Mouse (Mus musculus): ENCODE results near the gene Dut.
A peak's percentile ranks its signal among the peaks of the same experiment; 100 is the strongest.

The Dut gene

DNA sequence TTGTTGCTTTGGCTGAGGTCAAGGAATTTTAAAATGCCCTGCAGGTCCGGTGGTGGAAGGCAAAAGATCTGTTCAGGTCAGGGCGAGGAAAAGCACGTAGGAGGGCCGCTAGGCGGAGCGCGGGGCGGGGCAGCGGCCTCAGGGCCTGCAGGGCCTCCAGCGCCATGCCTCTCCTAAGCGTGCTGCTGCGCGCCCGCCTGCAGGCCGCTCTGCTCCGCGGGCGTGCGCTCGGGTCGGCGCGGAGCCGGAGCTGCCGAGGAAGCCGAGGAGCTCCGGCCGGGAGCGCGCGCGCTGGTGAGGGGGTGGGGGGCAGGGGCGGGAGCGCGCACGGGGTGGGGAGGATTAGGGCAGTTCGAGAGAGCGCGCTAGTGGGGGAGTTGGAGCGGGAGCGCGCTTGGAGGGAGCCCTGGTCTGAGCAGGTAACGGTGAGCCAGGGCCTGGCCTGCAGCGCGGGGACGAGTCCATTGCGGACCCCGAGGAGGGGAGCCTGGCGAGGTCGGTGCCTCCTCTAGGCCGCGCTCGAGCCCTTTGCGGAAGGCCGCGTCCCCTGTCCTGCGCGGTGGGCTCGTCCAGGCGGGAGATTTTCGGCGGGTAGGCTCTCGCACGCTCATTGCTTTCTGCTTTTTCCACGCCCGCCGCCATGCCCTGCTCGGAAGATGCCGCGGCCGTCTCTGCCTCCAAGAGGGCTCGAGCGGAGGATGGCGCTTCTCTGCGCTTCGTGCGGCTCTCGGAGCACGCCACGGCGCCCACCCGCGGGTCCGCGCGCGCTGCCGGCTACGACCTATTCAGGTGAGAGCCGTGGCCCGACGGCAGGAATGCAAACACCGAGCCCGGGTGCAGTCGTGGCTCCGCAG, at the start of gene Dut:
Gene Dut (plus strand): TSS at position 83 of the 854 bp plus-strand sequence.
- ATAC-seq (ENCODE audit: insufficient number of reproducible peaks, low FRiP score, low TSS enrichment) = peak; percentile 95

DNA sequence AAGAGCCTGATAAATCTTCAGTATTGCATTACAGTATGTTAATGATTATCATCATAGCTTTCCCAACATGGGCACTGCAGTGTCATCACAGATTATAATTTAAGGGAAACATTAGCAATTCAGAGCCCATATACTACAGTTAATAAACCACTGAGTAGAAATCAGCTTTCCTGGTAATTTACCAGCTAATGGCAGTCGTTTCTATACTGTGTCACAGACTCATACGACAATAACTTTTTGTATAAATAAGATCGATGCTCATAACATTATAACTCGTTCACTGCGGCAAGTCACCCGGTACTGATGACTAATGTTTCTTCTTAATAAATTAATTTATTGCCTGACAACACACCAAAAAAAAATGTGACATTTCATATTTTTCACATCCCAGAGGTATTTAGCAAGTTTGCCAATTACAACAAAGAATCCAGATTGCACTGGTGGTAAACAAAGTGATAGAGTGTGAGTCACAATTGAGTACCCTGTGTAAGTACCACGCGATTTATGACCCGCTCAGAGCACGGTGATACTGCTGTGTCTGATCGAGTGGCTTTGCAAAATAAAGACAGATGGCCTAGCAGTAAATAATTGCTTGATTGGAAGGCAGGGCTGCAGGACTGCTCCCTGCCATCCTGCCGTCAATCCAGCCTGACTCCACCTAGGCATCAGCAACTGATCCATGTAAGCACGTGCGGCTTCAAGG, 37.9 kb upstream of the Dut start:
- ATAC-seq (ENCODE audit: insufficient number of reproducible peaks, low FRiP score, low TSS enrichment) = no peak

DNA sequence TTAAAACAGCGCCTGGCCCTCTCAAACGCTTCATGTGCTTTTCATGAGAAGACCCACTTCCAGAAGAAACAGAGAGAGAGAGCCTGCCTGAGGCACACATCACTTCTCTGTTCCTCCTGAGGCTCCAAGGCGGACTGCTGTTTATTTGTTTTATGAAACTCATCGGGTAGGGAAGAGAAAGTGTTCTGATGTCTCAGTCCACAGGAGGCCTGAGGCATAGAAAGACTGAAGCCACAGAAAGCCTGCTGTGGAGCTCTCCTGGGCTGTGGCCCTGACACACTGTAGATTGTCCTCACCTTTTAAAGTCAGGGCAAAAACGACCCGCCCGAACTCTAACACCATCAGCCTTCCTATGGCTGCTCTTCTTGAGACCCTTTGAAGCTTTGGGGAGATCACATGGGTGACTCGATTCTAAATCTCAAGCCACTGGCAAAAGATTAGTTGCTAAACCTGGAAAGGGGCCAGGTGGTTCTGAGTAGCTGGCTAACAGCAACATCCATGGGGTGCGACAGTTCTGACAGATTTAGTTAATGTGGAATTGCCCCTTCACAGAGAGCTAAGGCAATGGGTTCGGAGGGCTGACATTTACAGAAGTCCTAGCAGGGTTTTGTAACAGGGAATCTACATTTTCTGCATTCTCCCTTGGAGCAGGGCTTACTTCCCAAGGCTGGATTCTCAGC, 35.0 kb upstream of the Dut start:
- no peak for ATAC-seq (ENCODE audit: insufficient number of reproducible peaks, low FRiP score, low TSS enrichment)

DNA sequence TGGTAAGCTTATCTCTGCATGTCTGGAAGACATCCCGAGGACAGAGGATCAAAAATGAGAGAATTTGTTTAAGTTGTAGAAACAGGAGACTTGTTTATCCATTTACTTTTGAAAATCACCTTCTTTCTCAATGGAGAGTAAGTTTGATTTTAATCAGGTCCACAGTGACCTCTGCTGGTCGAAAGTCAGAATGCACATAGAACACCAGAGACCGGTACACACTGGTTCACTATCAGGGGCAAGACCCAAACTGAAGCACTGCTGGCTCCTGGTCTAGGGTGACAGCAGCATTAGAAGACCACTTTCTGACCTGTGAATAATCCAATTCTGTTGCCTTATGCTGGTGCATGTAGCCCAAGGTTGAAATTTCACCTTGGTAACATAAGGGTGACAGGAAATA, 32.4 kb upstream of the Dut start:
- peak; percentile 64; the same call in 1 of the 2 replicates for ATAC-seq (ENCODE audit: insufficient number of reproducible peaks, low FRiP score, low TSS enrichment)

DNA sequence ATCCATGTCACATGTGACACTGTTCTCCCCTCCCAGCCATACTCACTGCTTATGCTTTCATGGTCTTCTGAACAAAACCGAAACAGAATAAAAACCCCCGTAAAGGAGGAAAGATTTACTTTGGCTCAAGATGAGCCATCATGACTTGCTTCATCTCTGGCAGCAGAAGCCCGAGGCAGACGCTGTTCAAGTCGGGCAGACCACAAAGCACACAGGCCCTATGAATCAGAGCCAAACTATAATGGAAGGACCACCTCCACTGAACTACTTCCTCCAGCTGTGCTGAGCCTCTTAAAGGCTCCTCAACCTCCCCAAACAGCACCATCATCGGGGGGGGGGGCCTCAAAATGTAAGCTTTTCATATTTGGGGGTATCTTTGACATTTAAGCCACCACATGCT, 29.7 kb upstream of the Dut start:
- no peak for ATAC-seq (ENCODE audit: insufficient number of reproducible peaks, low FRiP score, low TSS enrichment)

DNA sequence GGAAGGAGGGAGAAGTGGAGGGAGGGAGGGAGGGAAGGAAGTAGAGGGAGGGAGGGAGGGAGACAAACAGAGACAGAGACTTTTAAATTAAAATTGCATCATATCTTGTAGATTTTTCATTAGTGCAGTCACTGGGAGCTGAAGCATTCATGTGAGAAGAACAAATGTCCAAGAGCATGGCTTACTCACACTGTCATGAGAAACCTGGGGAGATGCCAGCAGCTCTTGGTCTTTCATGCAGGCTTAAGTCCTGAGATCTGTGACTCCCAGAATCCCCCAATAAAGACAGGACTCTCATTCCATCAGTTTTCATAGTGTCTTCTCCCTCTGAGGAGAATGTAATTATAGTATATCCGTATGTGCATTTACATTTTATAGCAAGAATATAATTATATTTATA, 28.4 kb upstream of the Dut start:
- ATAC-seq (ENCODE audit: insufficient number of reproducible peaks, low FRiP score, low TSS enrichment) = no peak

DNA sequence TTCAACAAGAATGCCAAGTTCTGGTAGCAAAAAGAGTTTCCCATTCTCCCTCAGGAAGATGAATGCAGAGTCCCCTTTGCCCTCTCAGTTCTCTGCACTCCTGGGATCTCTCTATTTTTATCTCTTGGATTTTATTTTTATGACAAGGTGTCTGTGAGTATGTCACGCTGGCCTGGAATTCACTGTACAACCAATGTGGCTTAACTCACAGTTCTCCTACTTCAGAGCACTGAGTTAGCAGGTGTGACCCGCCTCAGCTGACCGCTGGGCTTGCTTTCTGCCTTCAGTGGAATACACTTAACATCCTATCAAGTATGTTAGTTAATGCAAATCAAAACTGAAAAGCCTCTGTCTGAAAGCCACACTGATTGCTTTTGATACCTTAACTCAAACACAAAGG, 27.7 kb upstream of the Dut start:
- ATAC-seq (ENCODE audit: insufficient number of reproducible peaks, low FRiP score, low TSS enrichment) = no peak

DNA sequence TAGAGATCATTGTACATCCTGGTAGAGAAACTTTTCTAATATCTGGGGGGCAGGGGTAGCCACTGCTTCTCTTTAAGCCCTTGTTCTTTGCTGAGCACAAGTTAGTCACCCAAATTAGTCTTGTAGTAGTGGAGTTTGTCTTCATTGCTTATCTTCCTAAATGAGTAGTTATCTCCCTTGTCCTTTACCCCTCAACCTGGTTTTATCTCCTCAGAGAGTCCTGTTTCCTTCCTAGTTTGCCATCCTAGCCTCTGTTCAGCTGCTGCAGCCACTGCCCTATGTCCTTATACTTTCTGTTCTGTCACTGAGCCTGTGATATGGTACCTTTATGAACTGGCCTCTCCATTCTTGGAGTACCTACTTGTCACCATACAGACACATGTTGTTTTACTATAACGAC, 25.3 kb upstream of the Dut start:
- no peak for ATAC-seq (ENCODE audit: insufficient number of reproducible peaks, low FRiP score, low TSS enrichment)

DNA sequence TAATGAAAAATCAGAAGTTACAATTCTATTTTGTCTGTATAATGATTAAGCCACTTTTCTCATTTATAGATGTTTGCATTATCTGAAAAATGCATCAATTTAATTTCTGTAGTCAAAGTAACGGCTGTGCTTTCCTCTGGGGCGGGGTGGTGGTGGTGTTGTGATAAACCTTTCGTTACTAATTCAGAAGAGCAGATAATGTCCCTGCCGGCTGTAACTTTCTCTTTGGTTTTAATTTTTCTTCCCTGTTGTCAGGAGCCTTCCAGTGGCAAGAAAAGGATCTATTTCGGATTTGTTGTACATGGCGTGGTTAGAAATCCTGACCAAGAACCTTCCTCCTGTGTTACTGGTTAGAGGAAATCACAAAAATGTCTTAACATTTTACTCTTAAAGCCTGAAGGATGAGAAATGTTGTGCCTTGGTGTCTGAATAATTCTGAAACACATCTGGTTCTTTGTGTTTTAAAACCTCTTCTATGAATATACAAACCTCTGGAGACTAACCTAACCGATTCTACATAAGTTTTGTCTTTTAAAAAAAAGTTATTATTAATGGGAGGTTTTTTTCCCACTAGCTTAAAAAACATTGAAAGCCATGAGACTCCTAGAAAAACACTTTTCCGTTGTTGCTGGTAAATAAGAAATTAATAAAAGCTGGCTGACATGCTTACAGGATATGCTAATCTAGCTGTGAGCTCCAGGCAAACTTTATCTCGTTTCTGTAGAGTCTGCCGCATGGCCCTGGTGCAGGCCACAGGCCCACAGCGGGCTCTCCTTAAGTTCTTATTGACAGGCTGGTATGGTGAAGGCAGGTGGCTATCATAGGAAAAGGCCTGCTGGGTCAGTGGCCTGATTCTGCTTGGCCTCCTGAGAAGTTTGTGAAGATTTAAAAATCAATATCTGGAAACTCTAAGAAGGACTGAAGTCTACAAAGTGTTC, 18.2 kb upstream of the Dut start:
- no peak for ATAC-seq (ENCODE audit: insufficient number of reproducible peaks, low FRiP score, low TSS enrichment)

DNA sequence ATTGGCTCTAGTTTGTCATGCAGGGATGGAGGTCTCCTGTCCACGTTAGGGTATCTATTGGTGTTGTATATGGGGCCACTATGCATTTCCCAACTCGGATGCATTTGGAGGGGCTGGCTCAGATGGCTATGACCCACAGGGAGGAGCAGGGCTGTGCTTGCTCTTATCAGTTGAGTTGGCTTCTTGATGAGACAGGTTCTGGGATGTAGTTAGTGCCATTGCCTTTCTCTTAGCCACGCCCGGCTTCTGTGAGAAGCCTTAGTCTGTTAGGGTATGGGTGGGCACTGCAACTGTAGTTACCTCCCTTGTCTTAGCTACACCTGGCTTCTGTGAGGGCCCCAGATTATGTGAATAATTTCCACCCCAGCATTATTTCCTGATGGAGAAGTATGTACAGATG, 14.8 kb upstream of the Dut start:
- no peak for ATAC-seq (ENCODE audit: insufficient number of reproducible peaks, low FRiP score, low TSS enrichment)

DNA sequence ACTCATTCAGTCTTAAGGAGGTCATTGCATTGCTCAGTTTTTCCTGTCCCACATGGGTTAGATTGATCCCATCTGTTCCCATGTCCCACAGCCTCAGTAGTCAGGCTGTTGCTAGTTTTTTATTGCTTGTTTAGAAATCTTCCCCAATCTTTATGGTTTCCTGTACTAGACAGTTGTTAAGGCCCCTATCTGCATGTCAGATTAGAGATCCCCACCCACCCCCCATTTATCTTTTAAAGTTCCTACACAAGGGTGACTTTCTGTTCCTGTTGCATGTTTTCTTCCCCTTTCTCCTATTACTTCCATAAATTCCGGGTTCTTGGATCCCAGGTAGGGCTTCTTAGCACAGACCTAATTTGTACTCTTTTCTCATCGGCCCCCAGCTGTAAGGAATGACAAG, 13.5 kb upstream of the Dut start:
- ATAC-seq (ENCODE audit: insufficient number of reproducible peaks, low FRiP score, low TSS enrichment) = no peak

DNA sequence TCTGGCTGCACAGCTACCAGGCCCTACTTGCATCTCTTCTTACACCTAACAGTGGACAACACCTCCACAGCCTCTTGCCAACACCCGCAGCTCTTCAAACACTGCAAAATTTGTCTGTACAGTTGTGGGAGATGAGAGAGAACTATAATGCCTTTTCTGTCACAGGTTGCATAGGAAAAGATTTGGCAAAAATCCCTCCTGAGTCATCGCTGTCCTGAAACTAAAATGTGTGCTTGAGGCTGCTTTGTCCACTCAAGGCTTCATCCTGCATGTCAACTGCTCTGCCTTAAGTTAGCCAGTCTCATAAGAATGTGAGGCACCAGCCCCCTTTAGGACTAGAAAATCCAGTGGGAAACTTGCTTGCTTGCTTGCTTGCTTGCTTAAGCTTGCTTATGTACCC, 12.9 kb upstream of the Dut start:
- ATAC-seq (ENCODE audit: insufficient number of reproducible peaks, low FRiP score, low TSS enrichment) = no peak

DNA sequence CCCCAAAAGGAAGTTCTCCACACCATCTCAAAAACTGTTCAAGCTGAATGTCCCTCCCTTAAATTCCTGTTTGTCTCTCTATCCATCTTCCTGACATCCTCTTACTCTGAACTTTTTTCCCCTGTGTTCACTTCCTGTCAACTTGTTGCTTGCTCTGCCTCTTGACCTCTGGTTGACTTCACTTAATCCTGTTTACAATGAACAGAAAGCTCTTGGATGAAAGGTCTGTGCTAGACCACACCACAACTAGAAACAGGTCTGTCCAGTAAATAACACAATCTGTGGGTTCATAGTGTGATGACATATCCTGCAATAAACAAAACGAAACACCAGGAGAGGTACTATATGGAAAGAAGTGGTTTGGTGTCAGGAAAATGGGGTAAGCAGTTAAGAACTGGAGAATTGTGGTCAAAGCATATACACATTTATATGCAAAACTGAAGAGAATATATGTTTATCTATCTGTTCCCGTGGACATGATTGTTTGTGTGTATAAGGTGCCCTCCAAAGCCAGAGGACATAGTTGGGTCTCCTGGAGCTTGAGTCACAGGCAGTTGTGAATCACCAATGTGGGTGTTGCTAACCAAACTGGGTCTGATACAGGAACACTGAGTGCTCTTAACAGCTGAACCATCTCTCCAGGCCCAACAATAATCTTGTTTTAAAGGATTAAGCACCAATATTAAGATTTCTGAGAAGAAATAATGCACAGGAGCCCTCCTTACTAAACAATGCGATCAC, 1.3 kb upstream of the Dut start:
- ATAC-seq (ENCODE audit: insufficient number of reproducible peaks, low FRiP score, low TSS enrichment) = no peak

DNA sequence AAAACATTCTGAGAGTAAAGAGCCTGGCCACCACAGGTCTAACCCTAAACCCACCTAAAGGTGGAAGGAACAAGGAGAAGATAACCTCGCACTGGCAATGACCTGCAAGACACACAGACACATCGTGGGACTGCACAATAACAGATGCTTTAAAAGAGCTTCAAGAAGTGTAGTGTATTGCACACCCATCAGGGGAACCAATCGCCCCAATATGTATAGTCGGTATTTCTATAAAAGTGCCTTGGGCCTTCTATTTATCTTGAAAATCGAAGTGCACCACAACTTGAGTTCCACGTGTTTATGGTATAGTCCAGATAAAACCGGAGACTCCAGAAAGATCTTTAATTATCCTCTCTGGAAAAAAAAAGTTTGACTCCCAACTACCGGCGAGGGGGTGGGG, 321 bp upstream of the Dut start:
- no peak for ATAC-seq (ENCODE audit: insufficient number of reproducible peaks, low FRiP score, low TSS enrichment)

DNA sequence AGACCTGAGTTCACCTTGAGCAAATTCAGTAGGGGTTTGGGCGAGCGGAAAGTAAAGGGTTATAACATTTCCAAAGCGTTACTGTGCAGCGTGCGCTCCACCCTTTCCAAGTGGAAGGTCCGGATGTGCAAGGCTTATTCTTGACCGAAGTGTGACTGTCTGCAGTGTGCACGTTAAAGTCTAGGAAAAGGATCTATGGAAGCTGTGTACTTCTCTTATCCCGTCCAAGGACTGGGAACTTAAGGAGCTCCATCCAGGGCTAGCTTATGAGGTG, 909 bp downstream of the Dut start:
- ATAC-seq (ENCODE audit: insufficient number of reproducible peaks, low FRiP score, low TSS enrichment) = no peak; the same call in 1 of the 2 replicates

DNA sequence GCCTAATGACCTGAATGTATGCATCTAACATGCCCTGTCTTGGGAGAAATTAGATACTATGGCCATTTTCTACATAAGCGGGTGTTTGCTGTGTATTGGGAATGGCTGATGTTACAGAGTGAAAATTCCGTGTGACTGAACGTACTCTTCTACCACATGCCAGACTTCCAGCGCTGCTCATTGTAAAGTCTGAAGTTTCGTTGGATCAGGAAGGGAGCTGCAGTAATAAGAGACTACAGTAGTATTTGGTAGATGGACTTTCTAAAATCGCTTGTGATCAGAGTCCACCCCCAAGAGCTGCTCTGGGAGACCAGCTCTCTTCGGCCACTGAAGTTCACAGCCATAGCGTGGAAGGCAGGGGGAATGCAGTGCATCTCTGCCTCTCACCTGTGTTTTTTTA, 1.3 kb downstream of the Dut start:
- ATAC-seq (ENCODE audit: insufficient number of reproducible peaks, low FRiP score, low TSS enrichment) = no peak

DNA sequence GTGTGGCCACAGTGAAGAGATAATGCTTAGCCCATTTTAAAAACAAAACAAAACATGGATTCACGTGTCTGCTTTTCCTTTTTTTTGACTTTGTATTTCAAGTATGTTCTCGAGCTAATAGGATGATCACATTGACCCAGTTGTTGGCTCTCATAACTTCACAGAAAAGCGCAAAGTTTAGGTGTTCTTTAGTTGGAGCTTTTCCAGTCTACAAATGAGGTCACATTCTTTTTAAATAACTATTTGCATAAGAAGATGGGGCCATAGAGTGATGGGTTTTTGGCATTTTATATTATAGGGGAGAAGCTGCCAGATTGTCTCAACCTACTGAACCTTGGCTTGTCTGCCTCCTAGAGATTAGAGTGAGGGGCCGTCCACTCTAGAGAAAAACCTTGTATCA, 2.3 kb downstream of the Dut start:
- ATAC-seq (ENCODE audit: insufficient number of reproducible peaks, low FRiP score, low TSS enrichment) = no peak

DNA sequence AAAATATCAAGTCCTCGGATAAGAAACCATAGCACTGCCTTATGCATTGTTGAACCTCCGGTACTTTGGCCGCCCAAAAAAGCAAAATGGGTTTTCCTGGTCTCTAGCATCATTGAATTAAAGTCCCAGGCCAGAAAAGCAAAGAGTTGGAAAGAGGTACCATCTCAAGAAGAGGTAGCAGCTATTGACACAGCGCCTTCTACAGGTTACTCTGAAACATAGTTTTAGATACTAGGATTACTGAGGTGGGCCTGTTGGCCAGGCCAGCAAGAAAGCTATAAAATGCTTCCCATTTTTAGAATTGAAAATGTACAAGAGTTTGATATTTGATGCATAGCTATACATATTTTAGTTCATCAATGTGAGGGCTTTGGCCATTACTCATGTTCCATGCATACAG, 2.9 kb downstream of the Dut start:
- no peak for ATAC-seq (ENCODE audit: insufficient number of reproducible peaks, low FRiP score, low TSS enrichment)

DNA sequence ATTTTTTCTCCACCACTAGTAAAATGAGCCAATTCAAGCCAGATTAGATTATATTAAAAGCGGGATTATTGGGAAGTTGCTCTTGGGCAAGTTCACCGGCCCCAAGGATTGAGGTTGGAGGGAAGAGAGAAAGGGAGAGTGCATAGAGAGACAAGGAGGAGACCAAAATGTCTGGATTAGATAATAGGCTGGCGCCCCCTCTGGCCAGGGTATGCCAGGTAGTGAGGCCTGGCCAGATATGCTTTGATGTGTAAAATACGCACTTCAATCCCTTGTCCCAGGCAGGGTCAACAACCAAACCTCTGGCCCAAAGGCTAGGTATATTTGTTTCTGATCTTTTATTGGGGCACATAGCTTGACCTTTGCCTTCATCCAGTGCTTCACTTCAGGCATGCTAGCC, 4.8 kb downstream of the Dut start:
- ATAC-seq (ENCODE audit: insufficient number of reproducible peaks, low FRiP score, low TSS enrichment) = no peak

DNA sequence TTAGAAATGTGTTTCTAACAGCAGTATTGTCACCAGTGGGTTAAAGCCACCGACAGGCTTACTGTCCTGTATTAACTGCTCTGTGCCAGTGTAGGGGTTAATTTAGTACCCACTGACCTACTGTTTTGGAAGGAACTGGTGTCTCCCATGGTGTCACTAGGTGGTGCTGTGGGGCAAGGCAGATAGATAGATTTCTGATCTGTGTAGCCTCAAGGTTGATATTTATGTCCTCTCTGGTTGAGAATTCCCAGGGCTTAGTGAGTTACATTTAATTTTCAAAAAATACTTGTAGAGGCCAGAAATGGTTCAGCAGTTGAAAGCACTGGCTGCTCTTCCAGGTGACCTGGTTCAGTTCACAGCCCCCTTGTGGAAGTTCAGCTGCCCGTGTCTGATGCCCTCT, 5.3 kb downstream of the Dut start:
- ATAC-seq (ENCODE audit: insufficient number of reproducible peaks, low FRiP score, low TSS enrichment) = no peak
